Mouse (Mus musculus) liver, embryonic 11.5 days (tissue): ENCODE measurements around the gene Tff2. TPM values are rescaled to one million over a fixed set of nuclear protein-coding genes. Genes with fewer than 3 reads are reported as not detected.

Source experiments
- ATAC-seq: fragments of 200-750 bp; cut with Nextera tagmentation; replicated peaks from 2 replicates; pipeline ENCODE4 v1.8.0; 2017; ENCODE audit warnings: moderate number of reproducible peaks, mild to moderate bottlenecking, moderate TSS enrichment, moderate library complexity; ENCODE audit not compliant: low FRiP score
- DNase-seq: peaks from one replicate; pipeline ENCODE4 v3.0.0-alpha.2; 2017; ENCODE audit warnings: low spot score
- H3K27ac ChIP-seq: fragments of 300-500 bp; sonication (generic); 2 replicates; pipeline ENCODE4 v1.5.1; 2014; ENCODE audit warnings: mild to moderate bottlenecking, low read depth, low read length, control low read depth
- H3K27me3 ChIP-seq: fragments of 300-500 bp; sonication (generic); replicated peaks from 2 replicates; pipeline ENCODE4 v1.6.1; 2014; ENCODE audit warnings: low read length, mixed read lengths; ENCODE audit not compliant: control insufficient read depth, insufficient read depth
- H3K36me3 ChIP-seq: fragments of 300-500 bp; sonication (generic); 2 replicates; pipeline ENCODE4 v1.6.1; 2014; ENCODE audit warnings: mild to moderate bottlenecking, low read length, moderate library complexity, mixed read lengths; ENCODE audit not compliant: control insufficient read depth, insufficient read depth
- H3K4me1 ChIP-seq: fragments of 300-500 bp; sonication (generic); replicated peaks from 2 replicates; pipeline ENCODE4 v1.6.1; 2014; ENCODE audit warnings: low read length, mixed read lengths; ENCODE audit not compliant: control insufficient read depth, insufficient read depth
- H3K4me2 ChIP-seq: fragments of 300-500 bp; sonication (generic); 2 replicates; pipeline ENCODE4 v1.6.1; 2014; ENCODE audit warnings: mild to moderate bottlenecking, control low read depth, moderate library complexity
- H3K4me3 ChIP-seq: fragments of 300-500 bp; sonication (generic); 2 replicates; pipeline ENCODE4 v1.5.1; 2014; ENCODE audit warnings: low read depth, low read length, control low read depth
- H3K9ac ChIP-seq: fragments of 300-500 bp; sonication (generic); 2 replicates; pipeline ENCODE4 v1.6.1; 2014; ENCODE audit warnings: low read depth, low read length, control low read depth
- H3K9me3 ChIP-seq: fragments of 300-500 bp; sonication (generic); 2 replicates; pipeline ENCODE4 v1.6.1; 2016; ENCODE audit warnings: low read length, inconsistent platforms, mixed read lengths; ENCODE audit not compliant: control insufficient read depth
- WGBS: fragments of 180-500 bp; shearing (Covaris S2); extraction: QIAGEN DNeasy Blood & Tissue Kit; methylation state at CpG from one replicate; pipeline ENCODE4 v1.1.7; 2014; 5-methylcytosine and 5-hydroxymethylcytosine counted together
- polyA plus RNA-seq: library from polyadenylated mRNA; unstranded; fragments of >200 nt; fragmentation: Nextera tagmentation; extraction: Ambion mirVana; gene quantifications from 2 replicates; pipeline ENCODE4 v1.2.1, GENCODE M21; 2014

The Tff2 gene
- polyA plus RNA-seq, 1 experiment from 2014 or later: not detected

GRCm38 (mm10) chr17:31108388-31108787 is 35.7 kb downstream of the Tff2 start:
- 89% methylated on average over 15 of the region's 15 CpGs for WGBS
- H3K9ac ChIP-seq: no peak overlapping the region
- H3K27me3 ChIP-seq: no peaks in the 10 kb centered on the region
- no peak overlapping the region for H3K4me2 ChIP-seq
- no peaks in the 10 kb centered on the region for H3K36me3 ChIP-seq
- DNase-seq: no peak
- H3K4me3 ChIP-seq: no peak overlapping the region
- no peaks in the 10 kb centered on the region for H3K9me3 ChIP-seq
- no peak overlapping the region for H3K27ac ChIP-seq
- ATAC-seq: no peak
- H3K4me1 ChIP-seq: peaks cover 7% of the 10 kb centered on the region

GRCm38 (mm10) chr17:31103823-31104222 is 40.3 kb downstream of the Tff2 start:
- no peaks in the 10 kb centered on the region for H3K9me3 ChIP-seq
- no peaks in the 10 kb centered on the region for H3K27me3 ChIP-seq
- DNase-seq: no peak
- WGBS: 80% methylated on average over 8 of the region's 8 CpGs
- H3K4me3 ChIP-seq: no peak overlapping the region
- no peak overlapping the region for H3K27ac ChIP-seq
- ATAC-seq: no peak
- peaks cover 9% of the 10 kb centered on the region for H3K4me1 ChIP-seq
- H3K36me3 ChIP-seq: no peaks in the 10 kb centered on the region
- H3K4me2 ChIP-seq: no peak overlapping the region
- H3K9ac ChIP-seq: no peak overlapping the region

- H3K4me2 ChIP-seq: no peak overlapping the region
- H3K27me3 ChIP-seq: no peaks in the 10 kb centered on the region
- ATAC-seq: no peak
- no peak overlapping the region for H3K9ac ChIP-seq
- H3K4me3 ChIP-seq: no peak overlapping the region
- no peaks in the 10 kb centered on the region for H3K36me3 ChIP-seq
- H3K9me3 ChIP-seq: no peaks in the 10 kb centered on the region
- WGBS: 84% methylated on average over 8 of the region's 8 CpGs
- peaks cover 12% of the 10 kb centered on the region for H3K4me1 ChIP-seq
- DNase-seq: no peak
- H3K27ac ChIP-seq: no peak overlapping the region
Measured at GRCm38 (mm10) chr17:31103007-31103570, 41.0 kb downstream of the Tff2 start.

- Histone ChIP-seq H3K4me2 (no peak overlapping the region), H3K9me3 (no peaks in the 10 kb centered on the region), H3K9ac (no peak overlapping the region), H3K27me3 (no peaks in the 10 kb centered on the region), H3K4me3 (no peak overlapping the region), H3K36me3 (no peaks in the 10 kb centered on the region), H3K27ac (no peak overlapping the region), H3K4me1 (peaks cover 5% of the 10 kb centered on the region)
- ATAC-seq (peak; percentile 68), DNase-seq (no peak)
- 73% methylated on average over 5 of the region's 5 CpGs for WGBS
Measured at GRCm38 (mm10) chr17:31098788-31099187, 45.3 kb downstream of the Tff2 start.

- H3K27ac ChIP-seq: no peak overlapping the region
- whole genome bisulfite sequencing: 92% methylated on average over 2 of the region's 2 CpGs
- peaks cover 13% of the 10 kb centered on the region for H3K4me1 ChIP-seq
- no peaks in the 10 kb centered on the region; the same call in 1 of the 2 replicates for H3K9me3 ChIP-seq
- no peak overlapping the region for H3K4me3 ChIP-seq
- ATAC-seq (no peak), DNase-seq (no peak)
- H3K9ac ChIP-seq: no peak overlapping the region
- no peaks in the 10 kb centered on the region for H3K36me3 ChIP-seq
- no peak overlapping the region for H3K4me2 ChIP-seq
- H3K27me3 ChIP-seq: no peaks in the 10 kb centered on the region
Measured at GRCm38 (mm10) chr17:31096893-31097292, 47.2 kb downstream of the Tff2 start.

GRCm38 (mm10) chr17:31095570-31095969 is 48.5 kb downstream of the Tff2 start:
- H3K4me2 ChIP-seq: no peak overlapping the region
- WGBS: 89% methylated on average over 7 of the region's 7 CpGs
- H3K27ac ChIP-seq: no peak overlapping the region
- DNase-seq (no peak), ATAC-seq (no peak)
- no peaks in the 10 kb centered on the region; the same call in 1 of the 2 replicates for H3K9me3 ChIP-seq
- peaks cover 24% of the 10 kb centered on the region for H3K4me1 ChIP-seq
- no peak overlapping the region for H3K9ac ChIP-seq
- no peak overlapping the region for H3K4me3 ChIP-seq
- H3K27me3 ChIP-seq: no peaks in the 10 kb centered on the region
- H3K36me3 ChIP-seq: no peaks in the 10 kb centered on the region

- DNase-seq (no peak), ATAC-seq (no peak)
- Histone ChIP-seq H3K4me2 (no peak overlapping the region), H3K27me3 (no peaks in the 10 kb centered on the region), H3K9ac (no peak overlapping the region), H3K4me1 (peaks cover 31% of the 10 kb centered on the region), H3K27ac (no peak overlapping the region), H3K4me3 (no peak overlapping the region), H3K36me3 (no peaks in the 10 kb centered on the region), H3K9me3 (no peaks in the 10 kb centered on the region; the same call in 1 of the 2 replicates)
- WGBS: 62% methylated on average over 5 of the region's 5 CpGs
Measured at GRCm38 (mm10) chr17:31094781-31095180, 49.3 kb downstream of the Tff2 start.

Other genes with a start within 250 kb of the Tff2 start
- gene Glp1r, start 242.5 kb downstream of the Tff2 start, polyA plus RNA-seq: 0.08 and 0.13 TPM in 2 replicates
- not detected in 2 replicates for gene Umodl1, start 189.6 kb downstream of the Tff2 start, polyA plus RNA-seq
- gene Abcg1, start 86.6 kb downstream of the Tff2 start, polyA plus RNA-seq: 6.5 and 6.7 TPM in 2 replicates
- gene Tff3, start 14.6 kb downstream of the Tff2 start, polyA plus RNA-seq: 2.1 and 2.5 TPM in 2 replicates
- not detected in 2 replicates for gene Tff1, start 21.0 kb upstream of the Tff2 start, polyA plus RNA-seq
- 0.12 and 0.45 TPM in 2 replicates for gene Tmprss3, start 54.7 kb upstream of the Tff2 start, polyA plus RNA-seq
- gene Ubash3a, start 63.6 kb upstream of the Tff2 start, polyA plus RNA-seq: 37.9 and 42.5 TPM in 2 replicates
- 0.40 and 0.88 TPM in 2 replicates for gene Rsph1, start 133.1 kb upstream of the Tff2 start, polyA plus RNA-seq
- 6.6 and 7.7 TPM in 2 replicates for gene Slc37a1, start 142.5 kb upstream of the Tff2 start, polyA plus RNA-seq
- 10.4 and 11.5 TPM in 2 replicates for gene Pde9a, start 241.9 kb upstream of the Tff2 start, polyA plus RNA-seq